Mouse (Mus musculus): Measurements from ENCODE around the gene Arnt. TPM values are rescaled to one million over a fixed set of nuclear protein-coding genes. Genes with fewer than 3 reads are reported as not detected.

Arnt gene
- polyA plus RNA-seq, 1 experiment from 2014 or later: 41.0 TPM

DNA sequence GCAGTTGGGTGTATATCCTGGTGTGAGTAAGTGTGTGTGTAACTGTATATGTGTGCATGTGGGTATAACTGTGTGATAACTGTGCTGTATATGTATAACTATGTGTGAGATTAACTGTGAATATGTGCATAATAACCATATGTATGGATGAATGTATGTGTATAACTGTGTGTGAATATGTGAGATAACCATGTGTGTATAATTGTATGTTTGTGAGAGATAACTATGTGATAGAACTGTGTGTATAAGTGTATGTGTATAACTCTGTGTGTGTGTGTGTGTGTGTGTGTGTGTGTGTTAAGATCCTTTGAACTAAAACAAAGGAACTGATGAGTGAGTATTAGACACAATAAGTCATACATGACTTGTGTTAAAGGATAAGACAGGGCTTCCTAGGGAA lies 91.9 kb downstream of the Arnt start:
- no peak for TF ChIP-seq CTCF (IDR thresholded peaks at IDR 0.05; ENCODE audit: low read depth)
- no peaks in the 10 kb centered on the region for H3K36me3 ChIP-seq (ENCODE audit: insufficient read depth)
- no peaks in the 10 kb centered on the region for H3K27me3 ChIP-seq (ENCODE audit: insufficient read depth, low read length)
- H3K4me3 ChIP-seq (ENCODE audit: low read depth, low read length): no peak overlapping the region
- no peak for DNase-seq
- no peak overlapping the region for H3K27ac ChIP-seq (ENCODE audit: low read depth)
- H3K4me2 ChIP-seq: no peak overlapping the region
- no peak overlapping the region for H3K9ac ChIP-seq
- ATAC-seq (ENCODE audit: insufficient read depth): no peak
- H3K4me1 ChIP-seq (ENCODE audit: insufficient read depth): no peaks in the 10 kb centered on the region
- H3K9me3 ChIP-seq (ENCODE audit: low read depth, low read length): no peaks in the 10 kb centered on the region

DNA sequence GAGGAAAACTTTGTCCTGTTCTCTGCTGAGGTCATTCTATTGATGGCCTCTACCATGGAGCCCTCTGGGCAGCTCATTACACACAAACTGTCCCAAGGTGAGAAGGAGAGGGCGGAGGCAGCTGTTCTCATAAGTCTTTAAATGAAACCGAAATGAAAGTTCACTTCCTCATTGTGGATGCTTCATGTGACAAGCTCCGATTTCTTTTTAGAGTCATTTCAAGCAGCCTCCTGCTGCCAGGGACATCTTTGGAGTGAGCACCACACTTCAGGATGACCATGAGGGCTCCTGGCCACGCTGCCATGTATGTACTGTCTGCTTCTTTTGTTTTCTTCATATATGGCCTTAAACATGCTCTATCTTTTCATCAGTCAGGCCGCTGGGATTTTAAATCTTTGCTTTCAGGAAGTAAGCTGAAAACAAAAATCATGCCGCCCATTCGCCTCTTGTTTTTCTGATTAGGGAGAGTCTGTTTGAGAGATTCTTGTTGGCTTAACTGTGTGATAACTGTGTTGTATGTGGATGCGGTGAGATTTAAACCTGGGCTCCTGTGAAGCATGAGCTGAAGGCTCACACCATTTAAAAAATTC lies 92.5 kb downstream of the Arnt start, which contains the start of gene Ctss:
Ctss (plus strand) TSS at position 165 of the 590 bp plus-strand sequence.
- TF ChIP-seq CTCF (IDR thresholded peaks at IDR 0.05; ENCODE audit: low read depth): no peak
- no peak for DNase-seq

GRCm38 (mm10) chr3:95529814-95530213 lies 95.6 kb downstream of the Arnt start:
- 77% methylated on average over 6 of the region's 6 CpGs for WGBS
- no peak for TF ChIP-seq CTCF (IDR thresholded peaks at IDR 0.05; ENCODE audit: low read depth)
- Histone ChIP-seq H3K36me3 (ENCODE audit: insufficient read depth) (no peaks in the 10 kb centered on the region), H3K9me3 (ENCODE audit: low read depth, low read length) (no peaks in the 10 kb centered on the region), H3K27me3 (ENCODE audit: insufficient read depth, low read length) (no peaks in the 10 kb centered on the region), H3K4me3 (ENCODE audit: low read depth, low read length) (no peak overlapping the region), H3K4me1 (ENCODE audit: insufficient read depth) (no peaks in the 10 kb centered on the region), H3K4me2 (no peak overlapping the region), H3K27ac (ENCODE audit: low read depth) (no peak overlapping the region), H3K9ac (no peak overlapping the region)
- no peak for ATAC-seq (ENCODE audit: insufficient read depth)
- DNase-seq: no peak

More for the DNA sequence above, 92.5 kb downstream of the Arnt start, which contains the start of gene Ctss:
- WGBS: 87% methylated on average over 8 of the region's 8 CpGs
- H3K4me1 ChIP-seq (ENCODE audit: insufficient read depth): no peaks in the 10 kb centered on the region
- H3K9me3 ChIP-seq (ENCODE audit: low read depth, low read length): no peaks in the 10 kb centered on the region
- no peak within 1 kb of the TSS for H3K9ac ChIP-seq
- no peak within 1 kb of the TSS for H3K27ac ChIP-seq (ENCODE audit: low read depth)
- no peak within 1 kb of the TSS for H3K4me2 ChIP-seq
- H3K36me3 ChIP-seq (ENCODE audit: insufficient read depth): no peaks in the 10 kb centered on the region
- ATAC-seq (ENCODE audit: insufficient read depth): no peak
- H3K4me3 ChIP-seq (ENCODE audit: low read depth, low read length): no peak within 1 kb of the TSS
- no peaks in the 10 kb centered on the region for H3K27me3 ChIP-seq (ENCODE audit: insufficient read depth, low read length)

- Histone ChIP-seq H3K9me3 (ENCODE audit: low read depth, low read length) (no peaks in the 10 kb centered on the region), H3K27ac (ENCODE audit: low read depth) (no peak overlapping the region), H3K4me3 (ENCODE audit: low read depth, low read length) (no peak overlapping the region), H3K27me3 (ENCODE audit: insufficient read depth, low read length) (no peaks in the 10 kb centered on the region), H3K4me1 (ENCODE audit: insufficient read depth) (no peaks in the 10 kb centered on the region), H3K9ac (no peak overlapping the region), H3K4me2 (no peak overlapping the region), H3K36me3 (ENCODE audit: insufficient read depth) (no peaks in the 10 kb centered on the region)
- TF ChIP-seq CTCF (IDR thresholded peaks at IDR 0.05; ENCODE audit: low read depth): no peak
- ATAC-seq (ENCODE audit: insufficient read depth): no peak
- 85% methylated on average over 1 of the region's 1 CpGs for WGBS
- no peak for DNase-seq
Measured at GRCm38 (mm10) chr3:95531025-95531424, 96.8 kb downstream of the Arnt start.

DNA sequence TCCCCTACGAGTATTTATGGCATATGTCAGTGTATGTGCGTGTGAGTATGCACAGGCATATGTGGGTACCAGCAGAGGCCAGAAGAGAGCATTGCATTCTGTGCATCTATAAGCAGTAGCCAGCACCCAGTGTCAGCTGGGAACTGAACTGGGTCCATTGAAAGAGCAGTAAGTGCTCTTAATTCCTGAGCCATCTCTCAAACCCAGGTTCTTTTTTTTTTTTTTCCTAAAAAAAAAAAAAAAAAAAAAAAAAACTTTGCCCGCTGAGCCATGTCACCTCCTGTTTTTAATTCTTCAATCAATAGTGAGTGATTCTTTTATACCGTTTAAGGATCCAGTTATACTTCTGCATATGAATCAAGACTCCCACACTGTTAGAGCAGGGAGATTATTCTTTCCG lies 99.2 kb downstream of the Arnt start:
- ATAC-seq (ENCODE audit: insufficient read depth): no peak
- Histone ChIP-seq H3K9me3 (ENCODE audit: low read depth, low read length) (no peaks in the 10 kb centered on the region), H3K27ac (ENCODE audit: low read depth) (no peak overlapping the region), H3K36me3 (ENCODE audit: insufficient read depth) (no peaks in the 10 kb centered on the region), H3K9ac (no peak overlapping the region), H3K4me1 (ENCODE audit: insufficient read depth) (no peaks in the 10 kb centered on the region), H3K4me3 (ENCODE audit: low read depth, low read length) (no peak overlapping the region), H3K27me3 (ENCODE audit: insufficient read depth, low read length) (no peaks in the 10 kb centered on the region), H3K4me2 (no peak overlapping the region)
- WGBS: 86% methylated on average over 5 of the region's 5 CpGs
- DNase-seq: no peak
- TF ChIP-seq CTCF (IDR thresholded peaks at IDR 0.05; ENCODE audit: low read depth): no peak

GRCm38 (mm10) chr3:95534927-95535326 lies 100.7 kb downstream of the Arnt start:
- WGBS: 79% methylated on average over 1 of the region's 1 CpGs
- no peak for DNase-seq
- no peaks in the 10 kb centered on the region for H3K36me3 ChIP-seq (ENCODE audit: insufficient read depth)
- H3K4me3 ChIP-seq (ENCODE audit: low read depth, low read length): no peak overlapping the region
- no peaks in the 10 kb centered on the region for H3K9me3 ChIP-seq (ENCODE audit: low read depth, low read length)
- ATAC-seq (ENCODE audit: insufficient read depth): no peak
- H3K4me1 ChIP-seq (ENCODE audit: insufficient read depth): no peaks in the 10 kb centered on the region
- no peaks in the 10 kb centered on the region for H3K27me3 ChIP-seq (ENCODE audit: insufficient read depth, low read length)
- H3K4me2 ChIP-seq: no peak overlapping the region
- no peak overlapping the region for H3K9ac ChIP-seq
- H3K27ac ChIP-seq (ENCODE audit: low read depth): no peak overlapping the region
- TF ChIP-seq CTCF (IDR thresholded peaks at IDR 0.05; ENCODE audit: low read depth): no peak

- Histone ChIP-seq H3K36me3 (ENCODE audit: insufficient read depth) (no peaks in the 10 kb centered on the region), H3K4me2 (no peak overlapping the region), H3K27me3 (ENCODE audit: insufficient read depth, low read length) (no peaks in the 10 kb centered on the region), H3K9me3 (ENCODE audit: low read depth, low read length) (no peaks in the 10 kb centered on the region), H3K27ac (ENCODE audit: low read depth) (no peak overlapping the region), H3K4me1 (ENCODE audit: insufficient read depth) (no peaks in the 10 kb centered on the region), H3K9ac (no peak overlapping the region), H3K4me3 (ENCODE audit: low read depth, low read length) (no peak overlapping the region)
- TF ChIP-seq CTCF (IDR thresholded peaks at IDR 0.05; ENCODE audit: low read depth): no peak
- 85% methylated on average over 10 of the region's 10 CpGs for WGBS
- ATAC-seq (ENCODE audit: insufficient read depth): no peak
- no peak for DNase-seq
Measured at GRCm38 (mm10) chr3:95538936-95539335, 104.7 kb downstream of the Arnt start.
